Mouse (Mus musculus) hindbrain, embryonic 16.5 days (tissue): ENCODE data around the gene Gm20906. TPM values are rescaled to one million over a fixed set of nuclear protein-coding genes. Genes with fewer than 3 reads are reported as not detected.
"Not testable (repeated sequence)": the region's sequence is repeated elsewhere in the genome, so short reads cannot be mapped to it uniquely, and the experiment has no call there.

ENCODE experiments used
- ATAC-seq: fragments of 200-750 bp; cut with Nextera tagmentation; 2 replicates; pipeline ENCODE4 v1.8.0; 2017; ENCODE audit warnings: moderate TSS enrichment, moderate library complexity
- H3K27ac ChIP-seq: fragments of 300-500 bp; sonication (generic); 2 replicates; pipeline ENCODE4 v1.5.1; 2014; ENCODE audit warnings: low read depth, mild to moderate bottlenecking, control low read depth, low read length, moderate library complexity
- H3K27me3 ChIP-seq: fragments of 300-500 bp; sonication (generic); replicated peaks from 2 replicates; pipeline ENCODE4 v1.6.1; 2014; ENCODE audit warnings: low read length; ENCODE audit not compliant: control insufficient read depth, insufficient read depth
- H3K36me3 ChIP-seq: fragments of 300-500 bp; sonication (generic); 2 replicates; pipeline ENCODE4 v1.6.1; 2014; ENCODE audit warnings: mild to moderate bottlenecking, low read length, moderate library complexity, mixed read lengths; ENCODE audit not compliant: control insufficient read depth, insufficient read depth
- H3K4me1 ChIP-seq: fragments of 300-500 bp; sonication (generic); 2 replicates; pipeline ENCODE4 v1.6.1; 2014; ENCODE audit warnings: low read depth, low read length; ENCODE audit not compliant: control insufficient read depth, insufficient read depth
- H3K4me2 ChIP-seq: fragments of 300-500 bp; sonication (generic); 2 replicates; pipeline ENCODE4 v1.6.1; 2014; ENCODE audit warnings: mild to moderate bottlenecking, low read length, control low read depth, moderate library complexity
- H3K4me3 ChIP-seq: fragments of 300-500 bp; sonication (generic); 2 replicates; pipeline ENCODE4 v1.5.1; 2014; ENCODE audit warnings: mild to moderate bottlenecking, low read length, control low read depth, moderate library complexity
- H3K9ac ChIP-seq: fragments of 300-500 bp; sonication (generic); 2 replicates; pipeline ENCODE4 v1.6.1; 2014; ENCODE audit warnings: low read depth, mild to moderate bottlenecking, control low read depth, low read length, moderate library complexity
- H3K9me3 ChIP-seq: fragments of 300-500 bp; sonication (generic); 2 replicates; pipeline ENCODE4 v1.6.1; 2014; ENCODE audit warnings: mild to moderate bottlenecking, low read length, moderate library complexity; ENCODE audit not compliant: control insufficient read depth
- WGBS: fragments of 180-500 bp; shearing (Covaris S2); extraction: QIAGEN DNeasy Blood & Tissue Kit; methylation state at CpG from one replicate; pipeline ENCODE4 v1.1.7; 2014; 5-methylcytosine and 5-hydroxymethylcytosine counted together
- polyA plus RNA-seq: library from polyadenylated mRNA; unstranded; fragments of >200 nt; fragmentation: Nextera tagmentation; extraction: Ambion mirVana; gene quantifications from 2 replicates; pipeline ENCODE4 v1.2.1, GENCODE M21; 2015

Gm20906 gene
- not detected in 2 replicates for polyA plus RNA-seq

DNA sequence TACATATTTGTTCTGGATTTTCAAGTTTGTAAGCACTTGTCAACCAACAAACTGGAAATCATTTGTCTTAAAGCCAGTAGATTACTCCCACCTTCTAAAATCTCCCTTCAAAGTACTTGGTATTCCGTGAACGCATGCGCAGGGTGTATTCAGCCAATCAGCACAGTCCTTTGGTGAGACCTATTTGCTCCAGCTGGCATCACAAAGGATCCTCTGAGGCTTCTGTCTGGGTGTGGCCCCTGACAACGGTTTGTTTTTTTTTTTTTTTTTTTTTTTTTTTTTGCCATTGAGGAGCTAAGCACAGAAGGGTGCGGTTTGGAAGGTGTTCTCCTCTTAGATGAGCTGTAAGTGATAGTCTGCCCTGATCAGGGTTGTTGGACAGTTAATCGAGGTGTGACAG lies at the start of gene Gm20906:
TSS of gene Gm20906 (plus strand) at position 301 of the 400 bp plus-strand sequence.
- H3K9me3 ChIP-seq, H3K27ac ChIP-seq, H3K4me2 ChIP-seq, H3K36me3 ChIP-seq, H3K27me3 ChIP-seq, ATAC-seq, H3K4me3 ChIP-seq, H3K4me1 ChIP-seq, H3K9ac ChIP-seq: not testable (repeated sequence)
- WGBS, result no CpG with 5 or more reads among the region's 6 CpGs
